Mouse (Mus musculus): ENCODE data around the gene Arl4a.

The Arl4a gene

GRCm38 (mm10) chr12:39959166-39959565 lies 78.7 kb downstream of the Arl4a start:
- no peak for DNase-seq (ENCODE audit: low spot score)

GRCm38 (mm10) chr12:39957931-39958671 lies 79.7 kb downstream of the Arl4a start:
- peak; percentile 71 for DNase-seq (ENCODE audit: low spot score)

GRCm38 (mm10) chr12:39956396-39956795 lies 81.4 kb downstream of the Arl4a start:
- peak; percentile 65 for DNase-seq (ENCODE audit: low spot score)
